Mouse (Mus musculus) testis, adult 2 months (tissue): Measurements from ENCODE around the gene Rpap3.

ENCODE experiments used
- CTCF ChIP-seq: fragments of 200-500 bp; IDR thresholded peaks from 2 replicates; pipeline ENCODE4 v1.5.1; 2012; ENCODE audit warnings: low read depth, mild to moderate bottlenecking, inconsistent platforms, low read length, moderate library complexity; ENCODE audit not compliant: control insufficient read depth, insufficient read depth, insufficient replicate concordance
- POLR2A ChIP-seq: fragments of 200-500 bp; IDR thresholded peaks from 2 replicates; pipeline ENCODE4 v1.6.1; 2012; ENCODE audit warnings: low read depth, mild to moderate bottlenecking, inconsistent platforms, low read length, moderate library complexity; ENCODE audit not compliant: control insufficient read depth

DNA sequence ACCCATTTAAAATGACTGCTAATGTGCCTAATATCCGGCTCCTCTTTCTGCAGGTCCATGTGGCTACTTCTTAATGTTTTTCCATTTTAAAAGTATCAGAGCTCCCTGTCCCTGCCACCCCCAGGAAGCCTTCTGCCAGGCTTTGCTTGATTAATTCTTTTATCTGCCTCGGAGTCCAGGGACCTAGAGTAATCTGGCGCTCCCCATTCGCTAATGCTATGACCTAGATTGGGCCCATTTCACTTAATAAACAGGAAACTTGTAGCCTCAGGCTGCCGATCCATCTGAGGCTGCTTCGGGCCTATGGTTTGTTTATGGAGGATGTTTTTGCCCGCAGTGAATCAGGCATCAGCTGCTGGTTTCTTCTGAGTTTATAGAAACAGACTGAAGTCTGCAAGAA is 59.2 kb downstream of the Rpap3 start:
- no peak for TF ChIP-seq CTCF
- no peak for TF ChIP-seq POLR2A
